Mouse (Mus musculus): ENCODE measurements at regions not wholly inside any gene's neighbourhood (a gene's known extent, or its start where the extent isn't known, plus 50 kb on each side); places are given as distances from the start of the nearest gene placed in this dataset.

GRCm38 (mm10) chr14:96697086-96697485 is 178.2 kb upstream of the Klhl1 start:
- Histone ChIP-seq H3K4me1 (replicated peaks; ENCODE audit: control insufficient read depth, insufficient read depth, low read length) (no peaks in the 10 kb centered on the region), H3K27ac (ENCODE audit: low read depth) (no peak overlapping the region), H3K9me3 (ENCODE audit: control insufficient read depth, low read length) (no peaks in the 10 kb centered on the region), H3K36me3 (ENCODE audit: control insufficient read depth, insufficient read depth, low read length) (no peaks in the 10 kb centered on the region), H3K4me3 (ENCODE audit: low read depth, low read length) (no peak overlapping the region), H3K4me2 (ENCODE audit: low read length) (no peak overlapping the region), H3K9ac (ENCODE audit: low read length) (no peak overlapping the region), H3K27me3 (replicated peaks; ENCODE audit: control insufficient read depth, insufficient read depth, low read length) (no peaks in the 10 kb centered on the region)
- DNase-seq (ENCODE audit: low spot score) (no peak), ATAC-seq (replicated peaks; ENCODE audit: low FRiP score, low TSS enrichment, low read depth) (no peak)

GRCm38 (mm10) chr14:96690923-96691322 is 172.0 kb upstream of the Klhl1 start:
- Histone ChIP-seq H3K9me3 (ENCODE audit: control insufficient read depth, low read length) (no peaks in the 10 kb centered on the region), H3K9ac (ENCODE audit: low read length) (no peak overlapping the region), H3K27ac (ENCODE audit: low read depth) (no peak overlapping the region), H3K27me3 (replicated peaks; ENCODE audit: control insufficient read depth, insufficient read depth, low read length) (no peaks in the 10 kb centered on the region), H3K4me2 (ENCODE audit: low read length) (no peak overlapping the region), H3K4me3 (ENCODE audit: low read depth, low read length) (no peak overlapping the region), H3K4me1 (replicated peaks; ENCODE audit: control insufficient read depth, insufficient read depth, low read length) (no peaks in the 10 kb centered on the region), H3K36me3 (ENCODE audit: control insufficient read depth, insufficient read depth, low read length) (no peaks in the 10 kb centered on the region)
- no peak for DNase-seq (ENCODE audit: low spot score)
- ATAC-seq (replicated peaks; ENCODE audit: low FRiP score, low TSS enrichment, low read depth): no peak
- 47% methylated on average over 1 of the region's 1 CpGs for WGBS

- no peak for ATAC-seq (replicated peaks; ENCODE audit: low FRiP score, low TSS enrichment, low read depth)
These were observed 165.0 kb upstream of the Klhl1 start for GRCm38 (mm10) chr14:96683943-96684342.

GRCm38 (mm10) chr14:96681740-96682139 is 162.8 kb upstream of the Klhl1 start:
- ATAC-seq (replicated peaks; ENCODE audit: low FRiP score, low TSS enrichment, low read depth) (no peak), DNase-seq (ENCODE audit: low spot score) (no peak)
- Histone ChIP-seq H3K4me1 (replicated peaks; ENCODE audit: control insufficient read depth, insufficient read depth, low read length) (no peaks in the 10 kb centered on the region), H3K27me3 (replicated peaks; ENCODE audit: control insufficient read depth, insufficient read depth, low read length) (no peaks in the 10 kb centered on the region), H3K9me3 (ENCODE audit: control insufficient read depth, low read length) (no peaks in the 10 kb centered on the region), H3K9ac (ENCODE audit: low read length) (no peak overlapping the region), H3K4me2 (ENCODE audit: low read length) (no peak overlapping the region), H3K27ac (ENCODE audit: low read depth) (no peak overlapping the region), H3K4me3 (ENCODE audit: low read depth, low read length) (no peak overlapping the region), H3K36me3 (ENCODE audit: control insufficient read depth, insufficient read depth, low read length) (no peaks in the 10 kb centered on the region)
- 75% methylated on average over 3 of the region's 3 CpGs for whole genome bisulfite sequencing

More at GRCm38 (mm10) chr14:96683943-96684342, 165.0 kb upstream of the Klhl1 start:
- Histone ChIP-seq H3K27ac (ENCODE audit: low read depth) (no peak overlapping the region), H3K4me3 (ENCODE audit: low read depth, low read length) (no peak overlapping the region), H3K9ac (ENCODE audit: low read length) (no peak overlapping the region), H3K27me3 (replicated peaks; ENCODE audit: control insufficient read depth, insufficient read depth, low read length) (no peaks in the 10 kb centered on the region), H3K9me3 (ENCODE audit: control insufficient read depth, low read length) (no peaks in the 10 kb centered on the region), H3K36me3 (ENCODE audit: control insufficient read depth, insufficient read depth, low read length) (no peaks in the 10 kb centered on the region), H3K4me1 (replicated peaks; ENCODE audit: control insufficient read depth, insufficient read depth, low read length) (no peaks in the 10 kb centered on the region), H3K4me2 (ENCODE audit: low read length) (no peak overlapping the region)
- 69% methylated on average over 5 of the region's 5 CpGs for WGBS
- no peak for DNase-seq (ENCODE audit: low spot score)

- Histone ChIP-seq H3K27ac (ENCODE audit: low read depth) (no peak overlapping the region), H3K27me3 (replicated peaks; ENCODE audit: control insufficient read depth, insufficient read depth, low read length) (no peaks in the 10 kb centered on the region), H3K4me1 (replicated peaks; ENCODE audit: control insufficient read depth, insufficient read depth, low read length) (no peaks in the 10 kb centered on the region), H3K4me2 (ENCODE audit: low read length) (no peak overlapping the region), H3K9ac (ENCODE audit: low read length) (no peak overlapping the region), H3K36me3 (ENCODE audit: control insufficient read depth, insufficient read depth, low read length) (no peaks in the 10 kb centered on the region), H3K4me3 (ENCODE audit: low read depth, low read length) (no peak overlapping the region), H3K9me3 (ENCODE audit: control insufficient read depth, low read length) (no peaks in the 10 kb centered on the region)
- no peak for DNase-seq (ENCODE audit: low spot score)
- WGBS: 55% methylated on average over 1 of the region's 1 CpGs
- no peak for ATAC-seq (replicated peaks; ENCODE audit: low FRiP score, low TSS enrichment, low read depth)
These were observed 157.3 kb upstream of the Klhl1 start for GRCm38 (mm10) chr14:96676213-96676612.

GRCm38 (mm10) chr14:96668635-96669034 is 149.7 kb upstream of the Klhl1 start:
- Histone ChIP-seq H3K4me2 (ENCODE audit: low read length) (no peak overlapping the region), H3K9me3 (ENCODE audit: control insufficient read depth, low read length) (no peaks in the 10 kb centered on the region), H3K27ac (ENCODE audit: low read depth) (no peak overlapping the region), H3K4me3 (ENCODE audit: low read depth, low read length) (no peak overlapping the region), H3K27me3 (replicated peaks; ENCODE audit: control insufficient read depth, insufficient read depth, low read length) (no peaks in the 10 kb centered on the region), H3K36me3 (ENCODE audit: control insufficient read depth, insufficient read depth, low read length) (no peaks in the 10 kb centered on the region), H3K9ac (ENCODE audit: low read length) (no peak overlapping the region), H3K4me1 (replicated peaks; ENCODE audit: control insufficient read depth, insufficient read depth, low read length) (no peaks in the 10 kb centered on the region)
- ATAC-seq (replicated peaks; ENCODE audit: low FRiP score, low TSS enrichment, low read depth): no peak
- DNase-seq (ENCODE audit: low spot score): no peak
- 84% methylated on average over 2 of the region's 2 CpGs for WGBS

- Histone ChIP-seq H3K27me3 (replicated peaks; ENCODE audit: control insufficient read depth, insufficient read depth, low read length) (no peaks in the 10 kb centered on the region), H3K4me1 (replicated peaks; ENCODE audit: control insufficient read depth, insufficient read depth, low read length) (no peaks in the 10 kb centered on the region), H3K9ac (ENCODE audit: low read length) (no peak overlapping the region), H3K4me2 (ENCODE audit: low read length) (no peak overlapping the region), H3K4me3 (ENCODE audit: low read depth, low read length) (no peak overlapping the region), H3K9me3 (ENCODE audit: control insufficient read depth, low read length) (no peaks in the 10 kb centered on the region), H3K36me3 (ENCODE audit: control insufficient read depth, insufficient read depth, low read length) (no peaks in the 10 kb centered on the region), H3K27ac (ENCODE audit: low read depth) (no peak overlapping the region)
- no peak for ATAC-seq (replicated peaks; ENCODE audit: low FRiP score, low TSS enrichment, low read depth)
- DNase-seq (ENCODE audit: low spot score): no peak
- 93% methylated on average over 1 of the region's 1 CpGs for WGBS
These were observed 137.6 kb upstream of the Klhl1 start for GRCm38 (mm10) chr14:96656500-96656899.

GRCm38 (mm10) chr14:96630291-96630690 is 111.4 kb upstream of the Klhl1 start:
- Histone ChIP-seq H3K9me3 (ENCODE audit: control insufficient read depth, low read length) (no peaks in the 10 kb centered on the region), H3K4me3 (ENCODE audit: low read depth, low read length) (no peak overlapping the region), H3K9ac (ENCODE audit: low read length) (no peak overlapping the region), H3K27ac (ENCODE audit: low read depth) (no peak overlapping the region), H3K36me3 (ENCODE audit: control insufficient read depth, insufficient read depth, low read length) (no peaks in the 10 kb centered on the region), H3K4me2 (ENCODE audit: low read length) (no peak overlapping the region), H3K4me1 (replicated peaks; ENCODE audit: control insufficient read depth, insufficient read depth, low read length) (no peaks in the 10 kb centered on the region), H3K27me3 (replicated peaks; ENCODE audit: control insufficient read depth, insufficient read depth, low read length) (no peaks in the 10 kb centered on the region)
- ATAC-seq (replicated peaks; ENCODE audit: low FRiP score, low TSS enrichment, low read depth) (no peak), DNase-seq (ENCODE audit: low spot score) (no peak)
- WGBS: 83% methylated on average over 2 of the region's 2 CpGs

GRCm38 (mm10) chr14:96606736-96607135 is 87.8 kb upstream of the Klhl1 start:
- Histone ChIP-seq H3K9ac (ENCODE audit: low read length) (no peak overlapping the region), H3K27ac (ENCODE audit: low read depth) (no peak overlapping the region), H3K27me3 (replicated peaks; ENCODE audit: control insufficient read depth, insufficient read depth, low read length) (no peaks in the 10 kb centered on the region), H3K4me3 (ENCODE audit: low read depth, low read length) (no peak overlapping the region), H3K36me3 (ENCODE audit: control insufficient read depth, insufficient read depth, low read length) (no peaks in the 10 kb centered on the region), H3K4me1 (replicated peaks; ENCODE audit: control insufficient read depth, insufficient read depth, low read length) (no peaks in the 10 kb centered on the region), H3K4me2 (ENCODE audit: low read length) (no peak overlapping the region), H3K9me3 (ENCODE audit: control insufficient read depth, low read length) (no peaks in the 10 kb centered on the region)
- WGBS: 70% methylated on average over 4 of the region's 4 CpGs
- ATAC-seq (replicated peaks; ENCODE audit: low FRiP score, low TSS enrichment, low read depth) (no peak), DNase-seq (ENCODE audit: low spot score) (no peak)

Measured in intestine, embryonic 14.5 days (tissue).